Mouse (Mus musculus): ENCODE results near the gene Syn3.

Gene Syn3

GRCm38 (mm10) chr10:86203915-86204314, 294.8 kb downstream of the Syn3 start:
- DNase-seq (ENCODE audit: low read depth) = no peak

- DNase-seq (ENCODE audit: low read depth) = no peak
These were observed 295.5 kb downstream of the Syn3 start for GRCm38 (mm10) chr10:86203175-86203574.

- no peak for DNase-seq (ENCODE audit: low read depth)
These were observed 296.9 kb downstream of the Syn3 start for GRCm38 (mm10) chr10:86201826-86202225.

- no peak for DNase-seq (ENCODE audit: low read depth)
These were observed 297.7 kb downstream of the Syn3 start for GRCm38 (mm10) chr10:86201006-86201405.

GRCm38 (mm10) chr10:86196414-86197025, 302.2 kb downstream of the Syn3 start:
- DNase-seq (ENCODE audit: low read depth) = no peak

GRCm38 (mm10) chr10:86194722-86195121, 304.0 kb downstream of the Syn3 start:
- DNase-seq (ENCODE audit: low read depth) = no peak

GRCm38 (mm10) chr10:86193863-86194434, 304.7 kb downstream of the Syn3 start:
- DNase-seq (ENCODE audit: low read depth) = no peak

GRCm38 (mm10) chr10:86188614-86189013, 310.1 kb downstream of the Syn3 start:
- DNase-seq (ENCODE audit: low read depth) = no peak

GRCm38 (mm10) chr10:86187881-86188280, 310.8 kb downstream of the Syn3 start:
- DNase-seq (ENCODE audit: low read depth) = no peak

GRCm38 (mm10) chr10:86183148-86183885, 315.4 kb downstream of the Syn3 start:
- DNase-seq (ENCODE audit: low read depth) = no peak

GRCm38 (mm10) chr10:86182183-86182805, 316.4 kb downstream of the Syn3 start:
- DNase-seq (ENCODE audit: low read depth) = peak; percentile 35

GRCm38 (mm10) chr10:86176411-86176810, 322.3 kb downstream of the Syn3 start:
- no peak for DNase-seq (ENCODE audit: low read depth)

GRCm38 (mm10) chr10:86174017-86174416, 324.7 kb downstream of the Syn3 start:
- DNase-seq (ENCODE audit: low read depth) = no peak

- DNase-seq (ENCODE audit: low read depth) = no peak
These were observed 325.4 kb downstream of the Syn3 start for GRCm38 (mm10) chr10:86173284-86173683.

- DNase-seq (ENCODE audit: low read depth) = no peak
These were observed 327.4 kb downstream of the Syn3 start for GRCm38 (mm10) chr10:86171246-86171645.

- no peak for DNase-seq (ENCODE audit: low read depth)
These were observed 330.6 kb downstream of the Syn3 start for GRCm38 (mm10) chr10:86168084-86168483.

- DNase-seq (ENCODE audit: low read depth) = no peak
These were observed 331.8 kb downstream of the Syn3 start for GRCm38 (mm10) chr10:86166854-86167268.

GRCm38 (mm10) chr10:86164098-86164497, 334.6 kb downstream of the Syn3 start:
- DNase-seq (ENCODE audit: low read depth) = no peak

GRCm38 (mm10) chr10:86161783-86162271, 336.9 kb downstream of the Syn3 start:
- no peak for DNase-seq (ENCODE audit: low read depth)

GRCm38 (mm10) chr10:86158198-86158899, 340.3 kb downstream of the Syn3 start:
- DNase-seq (ENCODE audit: low read depth) = no peak

- DNase-seq (ENCODE audit: low read depth) = no peak
These were observed 343.4 kb downstream of the Syn3 start for GRCm38 (mm10) chr10:86155344-86155743.

- DNase-seq (ENCODE audit: low read depth) = no peak
These were observed 345.5 kb downstream of the Syn3 start for GRCm38 (mm10) chr10:86153221-86153620.

Data from induced T-regulatory cell, adult 2 months (primary cell).